Mouse (Mus musculus) embryo, embryonic 10 days (tissue): Measurements from ENCODE around the gene Kars.

ENCODE experiments used
- DNase-seq: peaks from one replicate; pipeline ENCODE4 v3.0.0-alpha.2; 2015; ENCODE audit warnings: low spot score

The Kars gene

GRCm38 (mm10) chr8:112010997-112011815 is at the start of gene Kars, which contains the start of gene Terf2ip:
Kars (minus strand) TSS chr8:112011323.
Terf2ip (plus strand) TSS chr8:112011398.
- DNase-seq = peak; percentile 92

- DNase-seq = no peak
These were observed 43.3 kb upstream of the Kars start for GRCm38 (mm10) chr8:112054456-112054855.

- no peak for DNase-seq
These were observed 40.4 kb upstream of the Kars start for GRCm38 (mm10) chr8:112051537-112051936.

GRCm38 (mm10) chr8:112049984-112050383 is 38.9 kb upstream of the Kars start:
- DNase-seq = no peak

GRCm38 (mm10) chr8:112048293-112048692 is 37.2 kb upstream of the Kars start:
- no peak for DNase-seq

- peak; percentile 93 for DNase-seq
These were observed 34.8 kb upstream of the Kars start for GRCm38 (mm10) chr8:112045896-112046295.

- DNase-seq = no peak
These were observed 34.1 kb upstream of the Kars start for GRCm38 (mm10) chr8:112045182-112045581.

- DNase-seq = no peak
These were observed 26.4 kb upstream of the Kars start for GRCm38 (mm10) chr8:112037521-112037920.

- DNase-seq = peak; percentile 92
These were observed 23.5 kb upstream of the Kars start for GRCm38 (mm10) chr8:112034603-112035002.

GRCm38 (mm10) chr8:112033071-112033470 is 21.9 kb upstream of the Kars start:
- no peak for DNase-seq

GRCm38 (mm10) chr8:112030663-112031062 is 19.5 kb upstream of the Kars start:
- no peak for DNase-seq

GRCm38 (mm10) chr8:112029455-112029854 is 18.3 kb upstream of the Kars start:
- no peak for DNase-seq

GRCm38 (mm10) chr8:112014936-112015335 is 3.8 kb upstream of the Kars start, which contains the start of gene Gm6793:
Gm6793 (minus strand) TSS chr8:112015036.
- DNase-seq = no peak

GRCm38 (mm10) chr8:112011816-112012242 is 706 bp upstream of the Kars start:
- peak; percentile 37 for DNase-seq

- DNase-seq = no peak
These were observed 1.6 kb downstream of the Kars start for GRCm38 (mm10) chr8:112009558-112009957.

GRCm38 (mm10) chr8:112007669-112008068 is 3.5 kb downstream of the Kars start:
- DNase-seq = no peak

GRCm38 (mm10) chr8:112005601-112006000 is 5.5 kb downstream of the Kars start:
- DNase-seq = no peak

GRCm38 (mm10) chr8:112004754-112005153 is 6.4 kb downstream of the Kars start:
- no peak for DNase-seq

- no peak for DNase-seq
These were observed 18.5 kb downstream of the Kars start for GRCm38 (mm10) chr8:111992703-111993039.

- DNase-seq = peak; percentile 98
These were observed 19.0 kb downstream of the Kars start, which contains the start of gene Adat1 for GRCm38 (mm10) chr8:111992013-111992702. Adat1 (minus strand) TSS chr8:111992302.

GRCm38 (mm10) chr8:111991278-111991677 is 19.8 kb downstream of the Kars start:
- DNase-seq = no peak

- DNase-seq = peak; percentile 90
These were observed 21.2 kb downstream of the Kars start for GRCm38 (mm10) chr8:111989911-111990310.

GRCm38 (mm10) chr8:111984511-111984910 is 26.6 kb downstream of the Kars start:
- no peak for DNase-seq
